Mouse (Mus musculus) CD4-positive naive resting alpha-beta T cell, adult 76 days (primary cell): ENCODE data around the gene Gm10436. TPM values are rescaled to one million over a fixed set of nuclear protein-coding genes. Genes with fewer than 3 reads are reported as not detected.

Experiments used
- total RNA-seq: library from RNA; stranded (reverse); gene quantifications from one replicate; pipeline ENCODE4 v1.2.4, GENCODE M21; 2023

Gm10436 gene
- total RNA-seq: not detected

GRCm38 (mm10) chr12:88182008-88182407 is at the start of gene Gm10436:
Gene Gm10436, minus strand, starts transcription at chr12:88182108.

Other genes starting within 250 kb of the Gm10436 start
- gene Gm2042, start 228.0 kb downstream of the Gm10436 start, total RNA-seq: not detected
- gene Gm2075, start 170.3 kb downstream of the Gm10436 start, total RNA-seq: not detected
- not detected for gene Gm6803, start 163.3 kb downstream of the Gm10436 start, total RNA-seq
- not detected for gene Gm2056, start 155.1 kb downstream of the Gm10436 start, total RNA-seq
- gene Gm16368, start 98.4 kb downstream of the Gm10436 start, total RNA-seq: not detected
- not detected for gene Gm8332, start 68.0 kb upstream of the Gm10436 start, total RNA-seq
- not detected for gene Gm5662, start 92.4 kb upstream of the Gm10436 start, total RNA-seq
- gene Gm5039, start 141.9 kb upstream of the Gm10436 start, total RNA-seq: not detected
- 15.0 TPM for gene Adck1, start 178.4 kb upstream of the Gm10436 start, total RNA-seq